Mouse (Mus musculus) embryonic fibroblast, embryonic 13.5 days (primary cell): ENCODE results near the gene Tmprss3. TPM values are rescaled to one million over a fixed set of nuclear protein-coding genes. Genes with fewer than 3 reads are reported as not detected.

Source experiments
- H3K27ac ChIP-seq: 2 replicates; pipeline ENCODE4 v1.5.1; 2012; ENCODE audit warnings: low read length, control low read depth, inconsistent platforms; ENCODE audit not compliant: insufficient read depth
- H3K4me1 ChIP-seq: 2 replicates; pipeline ENCODE4 v1.6.1; 2011; ENCODE audit warnings: low read length; ENCODE audit not compliant: control insufficient read depth, insufficient read depth
- H3K4me3 ChIP-seq: 2 replicates; pipeline ENCODE4 v1.5.1; 2011; ENCODE audit warnings: mild to moderate bottlenecking, control low read depth, low read length; ENCODE audit not compliant: insufficient read depth
- CTCF ChIP-seq: IDR thresholded peaks from 2 replicates; pipeline ENCODE4 v1.5.1; 2011; ENCODE audit warnings: mild to moderate bottlenecking, control low read depth, low read length, moderate library complexity, borderline replicate concordance; ENCODE audit not compliant: insufficient read depth
- POLR2A ChIP-seq: IDR thresholded peaks from 2 replicates; pipeline ENCODE4 v1.6.1; 2011; ENCODE audit warnings: low read depth, mild to moderate bottlenecking, control low read depth, low read length, moderate library complexity
- polyA plus RNA-seq: library from polyadenylated mRNA; stranded (reverse); fragments of >200 nt; gene quantifications from 2 replicates; pipeline ENCODE4 v1.2.4, GENCODE M21; 2011; ENCODE audit warnings: low read depth; ENCODE audit not compliant: missing spikeins, insufficient read length

Gene Tmprss3
- polyA plus RNA-seq: not detected in 2 replicates

GRCm38 (mm10) chr17:31198877-31199276, at the start of gene Tmprss3:
TSS of gene Tmprss3 (minus strand) at chr17:31198977.
- H3K4me3 ChIP-seq: no peak within 1 kb of the TSS
- H3K27ac ChIP-seq: no peak within 1 kb of the TSS
- no peaks in the 10 kb centered on the region; the same call in 1 of the 2 replicates for H3K4me1 ChIP-seq
- TF ChIP-seq CTCF (no peak), POLR2A (no peak)

GRCm38 (mm10) chr17:31247144-31247543, 48.4 kb upstream of the Tmprss3 start:
- Histone ChIP-seq H3K4me1 (no peaks in the 10 kb centered on the region), H3K4me3 (no peak overlapping the region), H3K27ac (no peak overlapping the region)
- no peak for TF ChIP-seq CTCF

GRCm38 (mm10) chr17:31245321-31245720, 46.5 kb upstream of the Tmprss3 start:
- H3K27ac ChIP-seq: no peak overlapping the region
- no peak overlapping the region for H3K4me3 ChIP-seq
- TF ChIP-seq POLR2A (no peak), CTCF (no peak)
- no peaks in the 10 kb centered on the region for H3K4me1 ChIP-seq

- Histone ChIP-seq H3K4me3 (no peak overlapping the region), H3K27ac (no peak overlapping the region)
- TF ChIP-seq POLR2A (no peak), CTCF (no peak)
Observed at GRCm38 (mm10) chr17:31242764-31243163, 44.0 kb upstream of the Tmprss3 start.

GRCm38 (mm10) chr17:31241156-31241555, 42.4 kb upstream of the Tmprss3 start:
- H3K4me3 ChIP-seq: no peak overlapping the region
- H3K4me1 ChIP-seq: no peaks in the 10 kb centered on the region
- TF ChIP-seq POLR2A: no peak
- TF ChIP-seq CTCF: no peak

More at GRCm38 (mm10) chr17:31242764-31243163, 44.0 kb upstream of the Tmprss3 start:
- no peaks in the 10 kb centered on the region for H3K4me1 ChIP-seq

GRCm38 (mm10) chr17:31238234-31239020, 39.6 kb upstream of the Tmprss3 start:
- H3K4me1 ChIP-seq: no peaks in the 10 kb centered on the region
- no peak overlapping the region for H3K4me3 ChIP-seq
- H3K27ac ChIP-seq: no peak overlapping the region
- TF ChIP-seq CTCF (no peak), POLR2A (no peak)

More at GRCm38 (mm10) chr17:31241156-31241555, 42.4 kb upstream of the Tmprss3 start:
- H3K27ac ChIP-seq: no peak overlapping the region

GRCm38 (mm10) chr17:31235915-31236314, 37.1 kb upstream of the Tmprss3 start:
- no peak overlapping the region for H3K27ac ChIP-seq
- no peak overlapping the region for H3K4me3 ChIP-seq
- no peaks in the 10 kb centered on the region for H3K4me1 ChIP-seq
- TF ChIP-seq CTCF: no peak

- Histone ChIP-seq H3K4me3 (no peak overlapping the region), H3K27ac (no peak overlapping the region), H3K4me1 (no peaks in the 10 kb centered on the region)
- no peak for TF ChIP-seq POLR2A
Observed at GRCm38 (mm10) chr17:31232251-31233010, 33.7 kb upstream of the Tmprss3 start.

- no peak overlapping the region for H3K27ac ChIP-seq
- no peak overlapping the region for H3K4me3 ChIP-seq
- TF ChIP-seq POLR2A: no peak
- TF ChIP-seq CTCF: no peak
- no peaks in the 10 kb centered on the region for H3K4me1 ChIP-seq
Observed at GRCm38 (mm10) chr17:31231780-31232179, 33.0 kb upstream of the Tmprss3 start.

- no peak overlapping the region for H3K4me3 ChIP-seq
- no peak overlapping the region for H3K27ac ChIP-seq
- H3K4me1 ChIP-seq: no peaks in the 10 kb centered on the region
- no peak for TF ChIP-seq POLR2A
- TF ChIP-seq CTCF: no peak
Observed at GRCm38 (mm10) chr17:31226931-31227330, 28.2 kb upstream of the Tmprss3 start.
